Mouse (Mus musculus) liver, embryonic 14.5 days (tissue): ENCODE measurements at regions not wholly inside any gene's neighbourhood (a gene's known extent, or its start where the extent isn't known, plus 50 kb on each side); places are given as distances from the start of the nearest gene placed in this dataset.

Experiments
- ATAC-seq: fragments of 200-750 bp; cut with Nextera tagmentation; 2 replicates; pipeline ENCODE4 v1.8.0; 2017; ENCODE audit warnings: moderate number of reproducible peaks, mild to moderate bottlenecking, moderate library complexity; ENCODE audit not compliant: insufficient read depth
- DNase-seq, 3 experiments: peaks; one replicate each; pipeline ENCODE4 v3.0.0-alpha.2; 2012 to 2013; ENCODE audit warnings: low read depth in 3 of 3, low spot score in 3 of 3
- H3K27ac ChIP-seq: fragments of 300-500 bp; sonication (generic); 2 replicates; pipeline ENCODE4 v1.5.1; 2014; ENCODE audit warnings: moderate library complexity, mild to moderate bottlenecking, control low read depth, inconsistent platforms
- H3K27me3 ChIP-seq: fragments of 300-500 bp; sonication (generic); 2 replicates; pipeline ENCODE4 v1.6.1; 2014; ENCODE audit warnings: mild to moderate bottlenecking, low read length, moderate library complexity; ENCODE audit not compliant: control insufficient read depth, insufficient read depth
- H3K36me3 ChIP-seq: fragments of 300-500 bp; sonication (generic); replicated peaks from 2 replicates; pipeline ENCODE4 v1.6.1; 2014; ENCODE audit warnings: low read depth; ENCODE audit not compliant: control insufficient read depth, insufficient read depth
- H3K4me1 ChIP-seq, 2 experiments: fragments of 200-500 bp in 1 of 2; fragments of 300-500 bp in 1 of 2; sonication (generic) in 1 of 2; replicated peaks; 2 replicates each; pipeline ENCODE4 v1.6.1; 2012 to 2014; ENCODE audit warnings: antibody characterized with exemption in 1 of 2, inconsistent platforms in 1 of 2, low read length in 1 of 2; ENCODE audit not compliant: control insufficient read depth in 2 of 2, insufficient read depth in 2 of 2
- H3K4me2 ChIP-seq: fragments of 300-500 bp; sonication (generic); 2 replicates; pipeline ENCODE4 v1.6.1; 2014; ENCODE audit warnings: low read depth, mild to moderate bottlenecking, control low read depth, moderate library complexity
- H3K4me3 ChIP-seq, 2 experiments: fragments of 200-500 bp in 1 of 2; fragments of 300-500 bp in 1 of 2; sonication (generic) in 1 of 2; 2 replicates each; pipeline ENCODE4 v1.5.1; 2012 to 2014; ENCODE audit warnings: low read depth in 2 of 2, low read length in 2 of 2, mild to moderate bottlenecking in 2 of 2, control low read depth in 1 of 2, inconsistent platforms in 1 of 2, moderate library complexity in 1 of 2; ENCODE audit not compliant: insufficient read depth in 1 of 2
- H3K9ac ChIP-seq: fragments of 300-500 bp; sonication (generic); replicated peaks from 2 replicates; pipeline ENCODE4 v1.6.1; 2014; ENCODE audit warnings: mild to moderate bottlenecking, control low read depth, moderate library complexity
- H3K9me3 ChIP-seq: fragments of 300-500 bp; sonication (generic); 2 replicates; pipeline ENCODE4 v1.6.1; 2016; ENCODE audit warnings: low read length, mixed read lengths; ENCODE audit not compliant: control insufficient read depth
- CTCF ChIP-seq: IDR thresholded peaks from 2 replicates; pipeline ENCODE4 v1.5.1; 2016; ENCODE audit warnings: antibody characterized with exemption, low read depth, control low read depth
- EP300 ChIP-seq: IDR thresholded peaks from 2 replicates; pipeline ENCODE4 v1.6.1; 2016; ENCODE audit warnings: antibody characterized with exemption, low read depth
- WGBS: fragments of 180-500 bp; shearing (Covaris S2); extraction: QIAGEN DNeasy Blood & Tissue Kit; methylation state at CpG from one replicate; pipeline ENCODE4 v1.1.7; 2014; ENCODE audit not compliant: insufficient replicate concordance; 5-methylcytosine and 5-hydroxymethylcytosine counted together

DNA sequence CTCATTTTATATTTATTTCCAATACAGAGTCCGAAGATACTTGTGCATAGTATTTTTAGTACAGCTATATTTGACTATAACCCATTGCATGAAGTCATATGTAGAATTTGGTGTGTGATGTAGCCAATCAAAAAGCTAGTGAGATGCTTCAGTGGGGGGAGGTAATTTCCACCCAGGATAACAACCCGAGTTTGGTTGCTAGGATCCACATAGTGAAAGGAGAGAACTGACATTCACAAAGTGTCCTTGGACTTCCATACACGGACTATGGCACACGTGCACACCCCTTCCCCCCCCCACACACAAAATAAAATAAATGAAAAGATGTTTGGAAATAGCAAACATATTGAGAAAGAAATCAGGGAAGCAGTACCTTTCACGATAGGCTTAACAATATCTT, 137.2 kb downstream of the Gm815 start:
- H3K4me1 ChIP-seq = no peaks in the 10 kb centered on the region
- TF ChIP-seq EP300 = no peak
- no peak for TF ChIP-seq CTCF

DNA sequence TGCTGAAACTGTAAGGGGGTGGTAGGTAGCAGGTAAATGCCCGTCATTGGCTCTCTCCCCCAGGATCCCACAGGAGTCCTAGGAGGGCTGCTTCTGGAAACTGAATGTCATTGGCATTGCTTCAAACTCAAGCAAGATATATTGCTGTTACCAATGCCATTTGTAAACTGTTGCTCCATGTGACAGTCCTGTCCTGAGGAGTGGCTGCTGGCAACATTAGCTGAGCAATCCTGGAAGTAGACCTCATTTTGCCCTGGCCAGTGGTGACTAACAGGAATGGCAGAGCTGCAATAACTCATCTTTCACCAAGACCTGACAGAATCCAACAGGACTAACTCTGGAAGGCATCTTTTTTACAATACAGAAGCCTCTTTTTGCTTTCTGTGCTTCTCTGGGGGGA, 143.2 kb downstream of the Gm815 start:
- H3K4me1 ChIP-seq = no peaks in the 10 kb centered on the region
- no peak for DNase-seq
- no peaks in the 10 kb centered on the region for H3K9me3 ChIP-seq
- no peak for TF ChIP-seq EP300
- no peak for TF ChIP-seq CTCF
- no peak for ATAC-seq
- 58% methylated on average over 1 of the region's 1 CpGs for WGBS
- H3K4me2 ChIP-seq = no peak overlapping the region
- no peaks in the 10 kb centered on the region for H3K36me3 ChIP-seq
- no peak overlapping the region for H3K27ac ChIP-seq
- H3K27me3 ChIP-seq = no peaks in the 10 kb centered on the region
- H3K4me3 ChIP-seq = no peak overlapping the region
- H3K9ac ChIP-seq = no peak overlapping the region

More for the DNA sequence above, 137.2 kb downstream of the Gm815 start:
- no peak overlapping the region for H3K9ac ChIP-seq
- WGBS = 57% methylated on average over 5 of the region's 5 CpGs
- ATAC-seq = no peak
- no peaks in the 10 kb centered on the region for H3K36me3 ChIP-seq
- no peak for DNase-seq
- H3K4me2 ChIP-seq = no peak overlapping the region
- no peak overlapping the region for H3K27ac ChIP-seq
- no peaks in the 10 kb centered on the region for H3K9me3 ChIP-seq
- no peak overlapping the region for H3K4me3 ChIP-seq
- no peaks in the 10 kb centered on the region for H3K27me3 ChIP-seq

DNA sequence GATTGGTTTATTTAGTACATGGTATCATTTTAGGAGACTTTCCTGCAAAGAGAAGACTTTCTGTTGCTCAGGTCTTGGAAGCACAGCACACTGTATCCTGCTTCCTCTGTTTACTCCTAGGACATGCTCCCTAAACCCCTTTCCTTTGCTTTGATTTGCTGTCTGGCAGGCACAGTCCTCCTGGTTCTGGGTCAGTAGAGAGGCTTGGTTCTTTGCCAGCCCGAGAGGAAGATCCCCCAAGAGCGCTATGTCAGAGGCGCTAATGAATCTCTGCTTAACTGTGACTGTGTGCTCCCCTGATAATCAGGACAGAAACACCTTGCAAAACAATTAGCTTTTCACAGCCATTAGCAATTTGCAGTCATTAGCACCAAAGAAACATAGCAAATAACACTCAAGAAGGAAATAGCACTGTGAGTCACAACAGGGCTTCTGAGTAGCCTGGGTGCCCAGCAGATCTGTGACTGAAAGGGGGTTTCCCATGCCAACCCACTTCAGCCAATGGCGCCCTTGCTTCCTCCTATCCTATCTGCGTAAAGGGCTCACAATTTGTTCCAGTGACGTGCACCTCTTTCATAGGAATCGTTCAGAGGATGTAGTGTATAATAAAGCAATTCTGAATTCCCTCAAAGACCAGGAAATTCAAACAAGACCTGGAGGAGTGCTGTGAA, 145.5 kb downstream of the Gm815 start:
- no peak for TF ChIP-seq EP300
- TF ChIP-seq CTCF = no peak
- no peaks in the 10 kb centered on the region for H3K4me1 ChIP-seq
- H3K27me3 ChIP-seq = no peaks in the 10 kb centered on the region
- H3K9me3 ChIP-seq = no peaks in the 10 kb centered on the region
- H3K27ac ChIP-seq = no peak overlapping the region
- 43% methylated on average over 7 of the region's 7 CpGs for WGBS
- H3K4me2 ChIP-seq = no peak overlapping the region
- no peak for ATAC-seq
- no peaks in the 10 kb centered on the region for H3K36me3 ChIP-seq
- H3K4me3 ChIP-seq = no peak overlapping the region
- H3K9ac ChIP-seq = no peak overlapping the region
- DNase-seq = no peak

DNA sequence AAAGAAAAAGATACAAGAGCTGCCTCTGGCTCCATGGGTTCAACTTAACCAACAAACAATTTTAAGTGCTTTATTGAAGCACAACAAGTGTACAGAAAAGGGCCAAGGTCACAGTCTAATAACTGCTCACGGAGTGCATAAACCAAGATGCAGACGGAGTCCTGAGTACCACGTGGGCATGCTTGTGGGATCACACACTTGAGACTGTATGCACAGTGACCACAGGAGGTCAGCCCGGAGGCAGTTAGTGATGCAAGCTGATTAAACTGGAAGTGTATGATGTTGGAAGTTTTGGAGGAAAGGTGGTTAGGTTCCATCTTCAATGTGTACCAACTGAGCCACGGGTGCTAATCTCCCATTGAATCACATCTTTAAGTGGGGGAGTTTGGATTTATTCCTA, 146.9 kb downstream of the Gm815 start:
- DNase-seq = no peak
- Histone ChIP-seq H3K4me3 (no peak overlapping the region), H3K36me3 (no peaks in the 10 kb centered on the region)

DNA sequence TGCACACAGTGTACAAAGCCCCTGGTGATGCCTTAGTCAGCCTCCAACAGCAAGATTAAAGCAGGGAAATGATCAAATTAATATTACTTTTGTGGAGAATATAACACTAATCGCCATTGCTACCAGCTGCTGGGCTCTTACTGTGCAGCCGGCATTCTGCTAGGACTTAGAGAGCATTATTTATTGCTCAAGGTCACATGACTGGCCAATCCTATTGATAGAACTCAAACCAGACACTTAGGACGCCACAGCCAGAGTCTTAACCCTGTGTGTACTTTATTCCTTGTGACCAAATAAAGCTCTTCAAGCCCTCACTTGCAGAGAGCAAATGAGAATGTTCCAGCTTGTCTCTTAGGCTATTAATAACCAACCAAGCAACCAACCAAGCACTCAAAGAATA, 152.6 kb downstream of the Gm815 start:
- Histone ChIP-seq H3K9me3 (no peaks in the 10 kb centered on the region), H3K4me3 (no peak overlapping the region), H3K9ac (no peak overlapping the region), H3K36me3 (no peaks in the 10 kb centered on the region), H3K27ac (no peak overlapping the region), H3K4me2 (no peak overlapping the region), H3K4me1 (no peaks in the 10 kb centered on the region), H3K27me3 (no peaks in the 10 kb centered on the region)
- ATAC-seq (no peak), DNase-seq (no peak)
- TF ChIP-seq CTCF (no peak), EP300 (no peak)
- WGBS = 35% methylated on average over 3 of the region's 3 CpGs

More for the DNA sequence above, 146.9 kb downstream of the Gm815 start:
- ATAC-seq = no peak
- Histone ChIP-seq H3K9me3 (no peaks in the 10 kb centered on the region), H3K9ac (no peak overlapping the region), H3K27ac (no peak overlapping the region), H3K27me3 (no peaks in the 10 kb centered on the region), H3K4me1 (no peaks in the 10 kb centered on the region), H3K4me2 (no peak overlapping the region)
- 61% methylated on average over 5 of the region's 5 CpGs for WGBS
- no peak for TF ChIP-seq EP300
- no peak for TF ChIP-seq CTCF
